In genomic region chr1:152901419-152901764, GRCm38 (mm10) we compare ENCODE assay signal across 8 mouse cellular contexts. TPM values are rescaled to one million over a fixed set of nuclear protein-coding genes. Genes with fewer than 3 reads are reported as not detected.
DNase-seq lines count a peak whose midpoint lies in the region; ATAC-seq and TF ChIP-seq lines count a peak whose summit lies in the region.

No protein-coding gene starts in this region.

- WGBS in heart, embryonic 12.5 days: under 1% methylated on average over 6 of the region's 6 CpGs
- under 1% methylated on average over 6 of the region's 6 CpGs for WGBS in forebrain, embryonic 14.5 days
- 3% methylated on average over 6 of the region's 6 CpGs for WGBS in liver, embryonic 16.5 days (ENCODE audit: insufficient replicate concordance)

- peak overlapping the region; percentile 98 for H3K4me3 ChIP-seq in heart, embryonic 12.5 days
- H3K4me3 ChIP-seq in ES-Bruce4 (ENCODE audit: low read depth, low read length): peak overlapping the region; percentile 86
- H3K4me3 ChIP-seq in forebrain, embryonic 14.5 days (ENCODE audit: low read depth, low read length): peak overlapping the region; percentile 92
- peak overlapping the region; percentile 89 for H3K4me3 ChIP-seq in liver, embryonic 16.5 days (ENCODE audit: low read depth, low read length)

- no peaks in the 10 kb centered on the region for H3K27me3 ChIP-seq in heart, embryonic 12.5 days (replicated peaks)
- H3K27me3 ChIP-seq in ES-Bruce4 (ENCODE audit: control insufficient read depth, insufficient read depth, low read length, poor library complexity, severe bottlenecking): no peaks in the 10 kb centered on the region
- no peaks in the 10 kb centered on the region for H3K27me3 ChIP-seq in forebrain, embryonic 14.5 days (replicated peaks; ENCODE audit: control insufficient read depth, insufficient read depth, low read length)
- no peaks in the 10 kb centered on the region for H3K27me3 ChIP-seq in liver, embryonic 16.5 days (ENCODE audit: control insufficient read depth, insufficient read depth, low read depth, low read length)

- H3K4me1 ChIP-seq in heart, embryonic 12.5 days (replicated peaks): peaks cover 18% of the 10 kb centered on the region
- no peaks in the 10 kb centered on the region for H3K4me1 ChIP-seq in ES-Bruce4 (ENCODE audit: control insufficient read depth, insufficient read depth, low read length)
- H3K4me1 ChIP-seq in forebrain, embryonic 14.5 days (ENCODE audit: control insufficient read depth, insufficient read depth, low read length): peaks cover 10% of the 10 kb centered on the region; the same call in 1 of the 2 replicates
- peaks cover 10% of the 10 kb centered on the region for H3K4me1 ChIP-seq in liver, embryonic 16.5 days (ENCODE audit: control insufficient read depth, low read depth, low read length)

- no peak for TF ChIP-seq POLR2A in ES-Bruce4 (IDR thresholded peaks at IDR 0.05; ENCODE audit: insufficient read depth, low read length)

- peak overlapping the region; percentile 99 for H3K4me2 ChIP-seq in heart, embryonic 12.5 days
- peak overlapping the region; percentile 79 for H3K4me2 ChIP-seq in forebrain, embryonic 14.5 days (ENCODE audit: low read length)
- peak overlapping the region; percentile 92 for H3K4me2 ChIP-seq in liver, embryonic 16.5 days (ENCODE audit: low read depth, low read length)

- TF ChIP-seq CTCF in ES-Bruce4 (IDR thresholded peaks at IDR 0.05; ENCODE audit: low read depth, low read length): no peak

- H3K9ac ChIP-seq in heart, embryonic 12.5 days: peak overlapping the region; percentile 98
- peak overlapping the region; percentile 99 for H3K9ac ChIP-seq in ES-Bruce4 (ENCODE audit: low read depth, poor library complexity, severe bottlenecking)
- peak overlapping the region; percentile 91 for H3K9ac ChIP-seq in forebrain, embryonic 14.5 days (ENCODE audit: low read length)
- H3K9ac ChIP-seq in liver, embryonic 16.5 days (ENCODE audit: low read depth, low read length): peak overlapping the region; percentile 96

- no peak for TF ChIP-seq EP300 in ES-Bruce4 (IDR thresholded peaks at IDR 0.05; ENCODE audit: insufficient read depth, low read depth, low read length)

- H3K36me3 ChIP-seq in heart, embryonic 12.5 days: 0 out of 2 replicates have a peak, but pooled peaks cover 3% of the 10 kb centered on the region
- H3K36me3 ChIP-seq in ES-Bruce4 (ENCODE audit: control insufficient read depth, insufficient read depth, low read length, poor library complexity, severe bottlenecking): peaks cover 25% of the 10 kb centered on the region; the same call in 1 of the 2 replicates
- H3K36me3 ChIP-seq in forebrain, embryonic 14.5 days (ENCODE audit: control insufficient read depth, insufficient read depth, low read length): 0 out of 2 replicates have a peak, but pooled peaks cover 4% of the 10 kb centered on the region
- H3K36me3 ChIP-seq in liver, embryonic 16.5 days (ENCODE audit: control insufficient read depth, insufficient read depth): no peaks in the 10 kb centered on the region

- no peaks in the 10 kb centered on the region for H3K9me3 ChIP-seq in heart, embryonic 12.5 days (replicated peaks)
- no peaks in the 10 kb centered on the region for H3K9me3 ChIP-seq in ES-Bruce4 (replicated peaks; ENCODE audit: control insufficient read depth, insufficient read depth, low read length, poor library complexity, severe bottlenecking)
- H3K9me3 ChIP-seq in forebrain, embryonic 14.5 days (replicated peaks; ENCODE audit: control insufficient read depth, low read length): no peaks in the 10 kb centered on the region
- no peaks in the 10 kb centered on the region for H3K9me3 ChIP-seq in liver, embryonic 16.5 days (replicated peaks; ENCODE audit: control insufficient read depth, low read length)

- no peak for DNase-seq in heart, adult 9 months (ENCODE audit: low spot score in 2 of 2)
- no peak for DNase-seq in forebrain, embryonic 14.5 days (ENCODE audit: low spot score)
- no peak for DNase-seq in layer of hippocampus, postnatal 25 days (ENCODE audit: extremely low spot score in 1 of 2, low spot score in 1 of 2)
- DNase-seq in cerebellum, postnatal 4 days (ENCODE audit: low spot score in 2 of 2): no peak
- no peak for DNase-seq in frontal cortex, postnatal 14 days (ENCODE audit: low spot score in 2 of 2)

- no peak for ATAC-seq in heart, embryonic 12.5 days (ENCODE audit: insufficient number of reproducible peaks, low FRiP score)
- ATAC-seq in forebrain, embryonic 14.5 days: no peak
- ATAC-seq in liver, embryonic 16.5 days (ENCODE audit: low read depth): no peak

- H3K27ac ChIP-seq in heart, embryonic 12.5 days (ENCODE audit: poor library complexity, severe bottlenecking): peak overlapping the region; percentile 98
- peak overlapping the region; percentile 74 for H3K27ac ChIP-seq in ES-Bruce4 (ENCODE audit: insufficient read depth, low read length)
- H3K27ac ChIP-seq in forebrain, embryonic 14.5 days (ENCODE audit: low read depth, low read length): peak overlapping the region; percentile 99
- no peak overlapping the region for H3K27ac ChIP-seq in liver, embryonic 16.5 days (ENCODE audit: low read length)

RNA-seq across cellular contexts. Expression of gene Smg7, which starts 1.1 kb away (rescaled TPM):
- 32.3 and 34.2 TPM in 2 replicates for polyA plus RNA-seq in heart, embryonic 12.5 days (2016; fragmentation: Nextera tagmentation; extraction: Ambion mirVana)
- polyA plus RNA-seq in ES-Bruce4 (2011; ENCODE audit: insufficient read depth, insufficient read length, low read depth, missing spikeins): 144 and 156 TPM in 2 replicates
- polyA plus RNA-seq in forebrain, embryonic 14.5 days (2014; fragmentation: Nextera tagmentation; extraction: Ambion mirVana): 31.0 and 35.4 TPM in 2 replicates
- polyA plus RNA-seq in liver, embryonic 16.5 days (2015; fragmentation: Nextera tagmentation; extraction: Ambion mirVana): 8.4 and 8.7 TPM in 2 replicates
- 10 to 100 TPM; 89.5 to 92.0 TPM for total RNA-seq in layer of hippocampus, postnatal 25 days (2021)

RNA-seq across cellular contexts. Expression of gene Nmnat2, which starts 53.4 kb away (rescaled TPM):
- polyA plus RNA-seq in heart, embryonic 12.5 days (2016; fragmentation: Nextera tagmentation; extraction: Ambion mirVana): 0.98 and 1.2 TPM in 2 replicates
- polyA plus RNA-seq in ES-Bruce4 (2011; ENCODE audit: insufficient read depth, insufficient read length, low read depth, missing spikeins): 31.1 and 35.6 TPM in 2 replicates
- polyA plus RNA-seq in forebrain, embryonic 14.5 days (2014; fragmentation: Nextera tagmentation; extraction: Ambion mirVana): 69.7 and 70.6 TPM in 2 replicates
- polyA plus RNA-seq in liver, embryonic 16.5 days (2015; fragmentation: Nextera tagmentation; extraction: Ambion mirVana): 0.09 TPM in 1 of 2 replicates, not detected in the other
- 100 to 1,000 TPM; 124 to 128 TPM for total RNA-seq in layer of hippocampus, postnatal 25 days (2021)

Comparison
In these comparisons a context has a peak if more than half of its experiments do, and no peak if none do; other contexts are left out.
1. RNA of gene Nmnat2, which starts 53.4 kb away (polyA plus RNA-seq): 69.7 to 70.6 TPM in forebrain, embryonic 14.5 days and 31.1 to 35.6 TPM in ES-Bruce4; 0.98 to 1.2 TPM in heart, embryonic 12.5 days and 0.09 TPM in liver, embryonic 16.5 days; every median in the first group is over 10 times any median in the second.
2. Peak in every context shown above with its lines, with median percentiles within 50 percentile points of each other: H3K4me2 ChIP-seq, H3K4me3 ChIP-seq and H3K9ac ChIP-seq.